Mouse (Mus musculus): ENCODE results near the gene Csnk1e. TPM values are rescaled to one million over a fixed set of nuclear protein-coding genes. Genes with fewer than 3 reads are reported as not detected.

Gene Csnk1e
- total and polyA plus RNA-seq, 3 experiments = 10.4 to 46.7 (median 16.8) TPM

DNA sequence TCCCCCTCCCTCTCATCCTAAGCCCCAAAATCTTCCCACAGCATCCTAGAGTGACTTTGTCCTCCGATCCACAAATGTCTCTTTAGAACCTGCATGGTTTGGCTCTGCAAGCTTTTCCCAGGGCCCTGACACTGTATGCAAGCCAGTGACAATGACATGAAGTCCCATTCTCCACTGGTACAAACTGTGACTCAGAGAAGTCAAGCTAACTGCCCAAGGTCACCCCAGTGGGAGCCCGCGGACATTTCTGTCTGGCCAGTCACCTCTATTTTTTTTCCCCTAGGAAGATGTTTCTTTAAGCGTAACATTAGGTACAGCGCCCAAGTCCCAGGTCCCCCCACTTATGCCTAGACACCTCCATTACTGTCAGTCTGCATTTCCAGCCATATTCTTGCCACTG lies 48.1 kb upstream of the Csnk1e start:
- H3K4me3 ChIP-seq (replicated peaks in 1 of 3; ENCODE audit: low read depth in 2 of 3, low read length in 2 of 3, poor library complexity in 1 of 3) = no peak overlapping the region
- 0 out of 4 replicates have a peak, but pooled peaks cover 2% of the 10 kb centered on the region in 2 experiments for H3K4me1 ChIP-seq (ENCODE audit: control insufficient read depth in 1 of 2, insufficient read depth in 2 of 2)
- H3K79me2 ChIP-seq (replicated peaks; ENCODE audit: control insufficient read depth, extremely low read depth, insufficient read depth, poor library complexity, severe bottlenecking) = no peaks in the 10 kb centered on the region
- H3K9me3 ChIP-seq (replicated peaks; ENCODE audit: low read length) = peaks cover 2% of the 10 kb centered on the region
- DNase-seq (ENCODE audit: extremely low read depth) = no peak
- no peak overlapping the region for H3K9ac ChIP-seq (ENCODE audit: insufficient read depth, low read depth)
- H3K36me3 ChIP-seq (replicated peaks in 1 of 2; ENCODE audit: control insufficient read depth in 1 of 2, insufficient read depth in 1 of 2, low read length in 1 of 2) = no peaks in the 10 kb centered on the region
- H3K4me2 ChIP-seq (ENCODE audit: insufficient read depth, low read depth, poor library complexity, severe bottlenecking) = no peak overlapping the region
- TF ChIP-seq MAFK (IDR thresholded peaks at IDR 0.05; ENCODE audit: insufficient replicate concordance, low read length) = no peak
- TF ChIP-seq EP300 (IDR thresholded peaks at IDR 0.05; ENCODE audit: low read length) = no peak
- TF ChIP-seq ETS1 (conservative IDR thresholded peaks at IDR 0.05; ENCODE audit: low read depth, low read length) = no peak
- no peak for TF ChIP-seq MYC (IDR thresholded peaks at IDR 0.05; ENCODE audit: low read depth, low read length)
- TF ChIP-seq ZC3H11A (IDR thresholded peaks at IDR 0.05; ENCODE audit: low read depth, low read length) = no peak
- no peak for TF ChIP-seq MAX (IDR thresholded peaks at IDR 0.05; ENCODE audit: low read length)
- TF ChIP-seq KAT2A (IDR thresholded peaks at IDR 0.05; ENCODE audit: insufficient replicate concordance, low read length) = no peak
- TF ChIP-seq TCF12 (IDR thresholded peaks at IDR 0.05; ENCODE audit: low read depth, low read length) = no peak
- no peak for TF ChIP-seq CTCF (conservative IDR thresholded peaks at IDR 0.05 in 1 of 2, IDR thresholded peaks at IDR 0.05 in 1 of 2; ENCODE audit: low read depth in 2 of 2, low read length in 2 of 2)
- TF ChIP-seq ZNF384 (IDR thresholded peaks at IDR 0.05; ENCODE audit: low read depth, low read length) = no peak
- TF ChIP-seq USF1 (IDR thresholded peaks at IDR 0.05; ENCODE audit: low read depth, low read length) = no peak
- no peak for TF ChIP-seq RAD21 (IDR thresholded peaks at IDR 0.05; ENCODE audit: low read depth, low read length)
- TF ChIP-seq GABPA (IDR thresholded peaks at IDR 0.05; ENCODE audit: insufficient replicate concordance, low read depth, low read length) = no peak
- no peak for TF ChIP-seq POLR2A (IDR thresholded peaks at IDR 0.05; ENCODE audit: low read depth, low read length)
- TF ChIP-seq USF2 (conservative IDR thresholded peaks at IDR 0.05; ENCODE audit: low read depth, low read length) = no peak
- TF ChIP-seq SMC3 (IDR thresholded peaks at IDR 0.05; ENCODE audit: low read depth, low read length) = no peak
- no peak for TF ChIP-seq JUND (conservative IDR thresholded peaks at IDR 0.05; ENCODE audit: low read depth, low read length)
- no peak for TF ChIP-seq UBTF (IDR thresholded peaks at IDR 0.05; ENCODE audit: low read depth, low read length)
- no peak overlapping the region for H3K27ac ChIP-seq (ENCODE audit: insufficient read depth, low read depth)
- in situ Hi-C loops (cut with MboI; ENCODE audit: low pct_ligation_motif_present, low pct_unique_long_range_greater_than_20kb, low sequenced_read_pairs) (no loop called here), dilution Hi-C loops (cut with MboI; ENCODE audit: extremely low pct_ligation_motif_present, extremely low pct_unique_long_range_greater_than_20kb, low sequenced_read_pairs) (no loop called here)
- peaks cover 89% of the 10 kb centered on the region for H3K27me3 ChIP-seq (replicated peaks)

DNA sequence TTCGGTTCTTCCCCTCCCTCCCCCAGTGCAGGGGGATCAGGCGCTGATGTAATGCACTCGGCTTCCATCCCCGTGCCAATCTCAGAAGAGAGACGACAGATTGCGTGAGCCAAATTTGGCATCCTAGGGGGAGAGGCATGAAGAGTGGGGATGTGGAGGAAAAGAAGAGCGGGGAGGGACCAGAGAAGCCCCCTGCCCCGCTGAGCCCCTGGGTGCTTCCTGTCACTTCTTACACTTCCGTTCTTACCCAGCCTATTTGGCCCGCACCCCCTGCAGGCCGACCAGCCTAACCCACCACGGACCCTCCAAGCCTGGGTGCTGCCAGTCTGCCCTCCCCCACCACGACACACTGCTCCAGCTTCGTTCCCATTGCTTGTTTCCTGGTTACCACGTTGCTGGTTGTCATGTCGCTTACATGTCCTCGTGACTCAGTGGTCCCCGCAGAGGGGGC lies 47.5 kb upstream of the Csnk1e start:
- dilution Hi-C loops (cut with MboI; ENCODE audit: extremely low pct_ligation_motif_present, extremely low pct_unique_long_range_greater_than_20kb, low sequenced_read_pairs) (no loop called here), in situ Hi-C loops (cut with MboI; ENCODE audit: low pct_ligation_motif_present, low pct_unique_long_range_greater_than_20kb, low sequenced_read_pairs) (no loop called here)
- Histone ChIP-seq H3K4me3 (replicated peaks in 1 of 3; ENCODE audit: low read depth in 2 of 3, low read length in 2 of 3, poor library complexity in 1 of 3) (no peak overlapping the region), H3K27me3 (replicated peaks) (peaks cover 89% of the 10 kb centered on the region), H3K9me3 (replicated peaks; ENCODE audit: low read length) (peaks cover 2% of the 10 kb centered on the region), H3K4me1 (ENCODE audit: control insufficient read depth in 1 of 2, insufficient read depth in 2 of 2) (0 out of 4 replicates have a peak, but pooled peaks cover 2% of the 10 kb centered on the region in 2 experiments), H3K36me3 (replicated peaks in 1 of 2; ENCODE audit: control insufficient read depth in 1 of 2, insufficient read depth in 1 of 2, low read length in 1 of 2) (no peaks in the 10 kb centered on the region), H3K9ac (ENCODE audit: insufficient read depth, low read depth) (no peak overlapping the region), H3K27ac (ENCODE audit: insufficient read depth, low read depth) (no peak overlapping the region), H3K4me2 (ENCODE audit: insufficient read depth, low read depth, poor library complexity, severe bottlenecking) (no peak overlapping the region), H3K79me2 (replicated peaks; ENCODE audit: control insufficient read depth, extremely low read depth, insufficient read depth, poor library complexity, severe bottlenecking) (no peaks in the 10 kb centered on the region)
- TF ChIP-seq SIN3A (IDR thresholded peaks at IDR 0.05; ENCODE audit: low read length) (no peak), MEF2A (IDR thresholded peaks at IDR 0.05; ENCODE audit: borderline replicate concordance, low read depth, low read length) (no peak), KAT2A (IDR thresholded peaks at IDR 0.05; ENCODE audit: insufficient replicate concordance, low read length) (no peak), ZNF384 (IDR thresholded peaks at IDR 0.05; ENCODE audit: low read depth, low read length) (no peak), JUN (IDR thresholded peaks at IDR 0.05; ENCODE audit: insufficient read depth, low read depth, low read length) (no peak), MAZ (IDR thresholded peaks at IDR 0.05; ENCODE audit: low read depth, low read length) (no peak), GABPA (IDR thresholded peaks at IDR 0.05; ENCODE audit: insufficient replicate concordance, low read depth, low read length) (no peak), IRF4 (IDR thresholded peaks at IDR 0.05; ENCODE audit: low read depth, low read length) (no peak), EP300 (IDR thresholded peaks at IDR 0.05; ENCODE audit: low read length) (no peak), RCOR1 (conservative IDR thresholded peaks at IDR 0.05; ENCODE audit: low read depth, low read length) (no peak), ELF1 (IDR thresholded peaks at IDR 0.05; ENCODE audit: low read depth, low read length) (no peak), BHLHE40 (IDR thresholded peaks at IDR 0.05; ENCODE audit: low read depth, low read length) (no peak), USF1 (IDR thresholded peaks at IDR 0.05; ENCODE audit: low read depth, low read length) (no peak), JUND (conservative IDR thresholded peaks at IDR 0.05; ENCODE audit: low read depth, low read length) (no peak), MAX (IDR thresholded peaks at IDR 0.05; ENCODE audit: low read length) (no peak)
- no peak for DNase-seq (ENCODE audit: extremely low read depth)
